Mouse (Mus musculus) hindbrain, embryonic 15.5 days (tissue): ENCODE data around the gene Zc3h12c. TPM values are rescaled to one million over a fixed set of nuclear protein-coding genes. Genes with fewer than 3 reads are reported as not detected.
"Not testable (repeated sequence)": the region's sequence is repeated elsewhere in the genome, so short reads cannot be mapped to it uniquely, and the experiment has no call there.

ENCODE experiments used
- ATAC-seq: fragments of 200-750 bp; cut with Nextera tagmentation; 2 replicates; pipeline ENCODE4 v1.8.0; 2017; ENCODE audit warnings: low read depth, moderate number of reproducible peaks, moderate TSS enrichment; ENCODE audit not compliant: low FRiP score
- H3K27ac ChIP-seq: fragments of 300-500 bp; sonication (generic); replicated peaks from 2 replicates; pipeline ENCODE4 v1.5.1; 2015; ENCODE audit warnings: mild to moderate bottlenecking, inconsistent platforms
- H3K27me3 ChIP-seq: fragments of 300-500 bp; sonication (generic); 2 replicates; pipeline ENCODE4 v1.6.1; 2015; ENCODE audit warnings: control low read depth, inconsistent platforms
- H3K36me3 ChIP-seq: fragments of 300-500 bp; sonication (generic); 2 replicates; pipeline ENCODE4 v1.6.1; 2015; ENCODE audit warnings: control low read depth, inconsistent platforms
- H3K4me1 ChIP-seq: fragments of 300-500 bp; sonication (generic); replicated peaks from 2 replicates; pipeline ENCODE4 v1.6.1; 2015; ENCODE audit warnings: control low read depth, inconsistent platforms
- H3K4me2 ChIP-seq: fragments of 300-500 bp; sonication (generic); 2 replicates; pipeline ENCODE4 v1.6.1; 2015; ENCODE audit warnings: moderate library complexity, mild to moderate bottlenecking, inconsistent platforms
- H3K4me3 ChIP-seq: fragments of 300-500 bp; sonication (generic); 2 replicates; pipeline ENCODE4 v1.5.1; 2015; ENCODE audit warnings: mild to moderate bottlenecking, inconsistent platforms
- H3K9ac ChIP-seq: fragments of 300-500 bp; sonication (generic); 2 replicates; pipeline ENCODE4 v1.6.1; 2015; ENCODE audit warnings: inconsistent platforms
- H3K9me3 ChIP-seq: fragments of 300-500 bp; sonication (generic); 2 replicates; pipeline ENCODE4 v1.6.1; 2016; ENCODE audit warnings: control low read depth, inconsistent platforms
- WGBS: fragments of 180-500 bp; shearing (Covaris S2); methylation state at CpG from one replicate; pipeline ENCODE4 v1.1.7; 2015; 5-methylcytosine and 5-hydroxymethylcytosine counted together
- polyA plus RNA-seq: library from polyadenylated mRNA; unstranded; fragments of >200 nt; fragmentation: Nextera tagmentation; extraction: Ambion mirVana; gene quantifications from 2 replicates; pipeline ENCODE4 v1.2.1, GENCODE M21; 2015

Gene Zc3h12c
- polyA plus RNA-seq, 1 experiment from 2014 or later = 4.5 TPM

DNA sequence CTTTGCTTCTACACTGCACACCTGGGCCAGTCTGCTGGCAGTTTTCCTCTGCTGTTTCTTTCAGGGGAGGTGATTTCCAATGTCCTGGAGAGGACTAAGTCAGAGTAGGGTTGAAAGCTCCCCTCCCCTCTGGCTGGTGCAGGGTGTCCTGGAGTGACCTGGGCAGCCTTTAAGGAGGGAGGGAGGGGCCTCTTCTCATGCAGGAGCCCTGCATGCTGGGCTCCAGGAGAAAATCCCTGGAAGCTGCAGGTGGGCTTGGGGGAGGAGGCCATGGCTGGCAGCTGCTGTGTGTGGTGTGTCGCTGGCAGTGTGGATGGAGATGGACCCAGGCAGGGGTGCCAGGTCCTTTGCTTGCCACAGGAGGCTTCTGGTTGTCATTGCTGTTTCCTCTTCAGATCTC lies 71.0 kb downstream of the Zc3h12c start:
- Histone ChIP-seq H3K27me3 (no peaks in the 10 kb centered on the region), H3K36me3 (no peaks in the 10 kb centered on the region), H3K4me1 (no peaks in the 10 kb centered on the region), H3K4me2 (no peak overlapping the region), H3K9ac (no peak overlapping the region), H3K4me3 (no peak overlapping the region), H3K9me3 (no peaks in the 10 kb centered on the region), H3K27ac (no peak overlapping the region)
- ATAC-seq = no peak
- 23% methylated on average over 1 of the region's 1 CpGs for WGBS

- Histone ChIP-seq H3K27ac (no peak overlapping the region), H3K27me3 (no peaks in the 10 kb centered on the region), H3K36me3 (no peaks in the 10 kb centered on the region), H3K9ac (no peak overlapping the region), H3K9me3 (no peaks in the 10 kb centered on the region), H3K4me3 (no peak overlapping the region), H3K4me2 (no peak overlapping the region), H3K4me1 (no peaks in the 10 kb centered on the region)
- WGBS = 81% methylated on average over 3 of the region's 3 CpGs
- no peak for ATAC-seq
These were observed 72.7 kb downstream of the Zc3h12c start for GRCm38 (mm10) chr9:52095666-52096065.

DNA sequence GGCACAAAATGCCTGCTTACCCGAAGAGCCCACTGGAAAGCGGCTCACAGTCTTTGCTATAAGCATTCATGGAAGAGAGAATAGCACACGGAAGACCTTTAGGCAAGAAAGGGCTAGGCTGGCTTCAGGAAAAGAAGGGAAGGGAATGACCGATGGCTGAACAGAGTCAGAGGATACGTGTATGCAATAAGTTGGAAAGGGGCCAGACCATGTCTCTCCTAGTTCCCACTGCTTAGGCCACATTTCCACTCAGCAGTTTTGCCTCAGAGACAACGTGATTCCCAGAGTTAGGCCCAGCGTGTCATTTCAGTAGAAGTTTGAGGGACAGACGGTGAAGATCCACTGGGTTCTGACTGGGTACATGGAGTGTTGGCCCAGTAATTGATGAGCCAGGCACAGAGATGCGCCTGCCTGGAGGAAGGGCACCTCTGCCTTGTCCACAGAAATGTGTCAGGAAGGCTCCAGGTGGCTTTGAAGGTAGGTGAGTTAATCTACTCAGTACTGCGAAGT lies 73.8 kb downstream of the Zc3h12c start:
- Histone ChIP-seq H3K36me3 (no peaks in the 10 kb centered on the region), H3K4me1 (no peaks in the 10 kb centered on the region), H3K27ac (no peak overlapping the region), H3K9me3 (no peaks in the 10 kb centered on the region), H3K4me2 (no peak overlapping the region), H3K9ac (no peak overlapping the region), H3K27me3 (no peaks in the 10 kb centered on the region), H3K4me3 (no peak overlapping the region)
- 81% methylated on average over 10 of the region's 10 CpGs for WGBS
- ATAC-seq = no peak

DNA sequence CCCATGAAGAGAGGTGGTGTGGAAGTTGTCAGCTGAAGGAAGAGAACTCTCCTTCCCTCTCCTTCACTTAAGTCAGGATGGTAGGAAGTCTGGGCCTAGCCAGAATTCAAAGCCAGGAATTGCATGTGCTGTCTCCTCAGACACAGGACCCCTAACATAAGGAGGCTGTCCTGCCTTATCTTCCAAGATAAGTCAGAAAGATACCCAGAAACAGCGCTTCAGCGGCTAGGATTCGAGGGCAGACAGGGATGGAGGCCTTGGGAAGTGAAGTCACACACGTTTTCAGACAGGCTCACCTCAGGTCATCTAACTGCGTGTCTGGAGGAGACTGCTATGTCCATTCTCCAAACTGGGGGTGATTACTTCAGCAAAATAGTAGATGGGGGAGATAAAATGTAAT lies 74.4 kb downstream of the Zc3h12c start:
- no peak for ATAC-seq
- Histone ChIP-seq H3K36me3 (no peaks in the 10 kb centered on the region), H3K9ac (no peak overlapping the region), H3K4me1 (no peaks in the 10 kb centered on the region), H3K4me2 (no peak overlapping the region), H3K27me3 (no peaks in the 10 kb centered on the region), H3K4me3 (no peak overlapping the region), H3K9me3 (no peaks in the 10 kb centered on the region), H3K27ac (no peak overlapping the region)
- 93% methylated on average over 5 of the region's 5 CpGs for WGBS

GRCm38 (mm10) chr9:52093108-52093507 lies 75.3 kb downstream of the Zc3h12c start:
- Histone ChIP-seq H3K4me3 (no peak overlapping the region), H3K4me2 (no peak overlapping the region), H3K36me3 (0 out of 2 replicates have a peak, but pooled peaks cover 4% of the 10 kb centered on the region), H3K27ac (no peak overlapping the region), H3K9ac (no peak overlapping the region), H3K9me3 (no peaks in the 10 kb centered on the region), H3K27me3 (no peaks in the 10 kb centered on the region), H3K4me1 (no peaks in the 10 kb centered on the region)
- ATAC-seq = no peak
- WGBS = 71% methylated on average over 8 of the region's 8 CpGs

GRCm38 (mm10) chr9:52092311-52092710 lies 76.1 kb downstream of the Zc3h12c start:
- Histone ChIP-seq H3K36me3 (peaks cover 12% of the 10 kb centered on the region), H3K27me3 (no peaks in the 10 kb centered on the region), H3K9ac (no peak overlapping the region), H3K4me2 (no peak overlapping the region), H3K4me3 (no peak overlapping the region), H3K9me3 (no peaks in the 10 kb centered on the region), H3K27ac (no peak overlapping the region), H3K4me1 (no peaks in the 10 kb centered on the region)
- no peak for ATAC-seq
- 86% methylated on average over 5 of the region's 5 CpGs for WGBS

- no peak overlapping the region for H3K27ac ChIP-seq
- no peaks in the 10 kb centered on the region for H3K9me3 ChIP-seq
- H3K36me3 ChIP-seq = peaks cover 18% of the 10 kb centered on the region
- H3K4me1 ChIP-seq = no peaks in the 10 kb centered on the region
- H3K27me3 ChIP-seq = no peaks in the 10 kb centered on the region
- no peak overlapping the region for H3K4me3 ChIP-seq
- no peak for ATAC-seq
- H3K4me2 ChIP-seq = no peak overlapping the region
- H3K9ac ChIP-seq = no peak overlapping the region
- 91% methylated on average over 9 of the region's 9 CpGs for WGBS
These were observed 76.6 kb downstream of the Zc3h12c start for GRCm38 (mm10) chr9:52091752-52092151.

DNA sequence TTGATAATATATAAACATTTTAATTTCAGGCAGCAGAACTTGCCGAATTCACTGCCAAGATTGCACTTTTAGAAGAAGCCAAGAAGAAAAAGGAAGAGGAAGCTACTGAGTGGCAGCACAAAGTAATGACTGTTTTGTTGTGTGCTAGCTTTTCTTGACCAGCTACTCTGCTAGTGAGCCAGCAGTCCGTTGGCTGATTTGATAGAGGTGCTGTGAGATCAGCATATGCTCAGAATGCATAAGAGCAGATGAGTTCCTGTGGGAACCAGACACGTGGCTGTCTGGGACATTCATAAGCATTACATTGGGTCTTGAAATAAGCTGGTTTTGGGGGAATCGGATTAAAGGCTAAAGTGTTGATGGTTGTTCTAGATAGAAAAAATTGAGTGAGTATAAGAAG lies 86.0 kb downstream of the Zc3h12c start:
- Histone ChIP-seq H3K36me3 (peaks cover 39% of the 10 kb centered on the region), H3K4me3 (no peak overlapping the region), H3K9ac (no peak overlapping the region), H3K4me2 (no peak overlapping the region), H3K4me1 (no peaks in the 10 kb centered on the region), H3K27ac (no peak overlapping the region), H3K27me3 (no peaks in the 10 kb centered on the region), H3K9me3 (no peaks in the 10 kb centered on the region)
- ATAC-seq = no peak
- WGBS = 81% methylated on average over 4 of the region's 4 CpGs

GRCm38 (mm10) chr9:52081979-52082378 lies 86.4 kb downstream of the Zc3h12c start:
- ATAC-seq = no peak
- 94% methylated on average over 2 of the region's 2 CpGs for WGBS
- H3K4me2 ChIP-seq = no peak overlapping the region
- H3K4me1 ChIP-seq = no peaks in the 10 kb centered on the region
- no peaks in the 10 kb centered on the region for H3K9me3 ChIP-seq
- no peak overlapping the region for H3K4me3 ChIP-seq
- H3K27ac ChIP-seq = no peak overlapping the region
- no peak overlapping the region for H3K9ac ChIP-seq
- no peaks in the 10 kb centered on the region for H3K27me3 ChIP-seq
- H3K36me3 ChIP-seq = peaks cover 35% of the 10 kb centered on the region

GRCm38 (mm10) chr9:52077692-52078091 lies 90.7 kb downstream of the Zc3h12c start:
- WGBS = 92% methylated on average over 1 of the region's 1 CpGs
- Histone ChIP-seq H3K4me3 (no peak overlapping the region), H3K4me1 (no peaks in the 10 kb centered on the region), H3K4me2 (no peak overlapping the region), H3K27me3 (no peaks in the 10 kb centered on the region), H3K9ac (no peak overlapping the region), H3K36me3 (peaks cover 30% of the 10 kb centered on the region), H3K9me3 (no peaks in the 10 kb centered on the region), H3K27ac (no peak overlapping the region)
- ATAC-seq = no peak

DNA sequence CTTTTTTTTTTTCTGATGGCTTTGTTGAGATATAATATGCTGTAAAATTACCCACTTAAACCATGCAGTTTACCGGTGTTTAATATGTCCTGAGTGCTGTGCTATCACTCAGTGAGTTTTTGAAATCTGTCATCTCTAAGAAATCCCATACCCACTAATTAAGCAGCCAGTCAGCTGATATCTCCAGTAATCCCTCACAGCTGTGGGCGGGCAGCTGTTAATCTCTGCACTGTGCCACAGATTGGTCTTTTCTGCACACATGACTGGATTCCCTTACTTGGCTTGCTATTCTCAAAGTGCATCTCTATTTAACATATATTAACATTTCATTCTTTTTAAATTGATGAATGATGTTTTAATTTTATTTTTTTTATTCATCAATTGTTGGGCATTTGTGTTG lies 92.3 kb downstream of the Zc3h12c start:
- no peak overlapping the region for H3K9ac ChIP-seq
- peaks cover 27% of the 10 kb centered on the region for H3K36me3 ChIP-seq
- H3K27ac ChIP-seq = no peak overlapping the region
- H3K9me3 ChIP-seq = no peaks in the 10 kb centered on the region
- H3K27me3 ChIP-seq = no peaks in the 10 kb centered on the region
- ATAC-seq = no peak
- no peak overlapping the region for H3K4me2 ChIP-seq
- 76% methylated on average over 2 of the region's 2 CpGs for WGBS
- H3K4me3 ChIP-seq = no peak overlapping the region
- H3K4me1 ChIP-seq = no peaks in the 10 kb centered on the region

GRCm38 (mm10) chr9:52072202-52072601 lies 96.2 kb downstream of the Zc3h12c start:
- Histone ChIP-seq H3K36me3 (peaks cover 43% of the 10 kb centered on the region), H3K4me1 (no peaks in the 10 kb centered on the region), H3K4me2 (no peak overlapping the region), H3K9me3 (no peaks in the 10 kb centered on the region), H3K4me3 (no peak overlapping the region), H3K27me3 (no peaks in the 10 kb centered on the region), H3K9ac (no peak overlapping the region), H3K27ac (no peak overlapping the region)
- ATAC-seq = no peak

DNA sequence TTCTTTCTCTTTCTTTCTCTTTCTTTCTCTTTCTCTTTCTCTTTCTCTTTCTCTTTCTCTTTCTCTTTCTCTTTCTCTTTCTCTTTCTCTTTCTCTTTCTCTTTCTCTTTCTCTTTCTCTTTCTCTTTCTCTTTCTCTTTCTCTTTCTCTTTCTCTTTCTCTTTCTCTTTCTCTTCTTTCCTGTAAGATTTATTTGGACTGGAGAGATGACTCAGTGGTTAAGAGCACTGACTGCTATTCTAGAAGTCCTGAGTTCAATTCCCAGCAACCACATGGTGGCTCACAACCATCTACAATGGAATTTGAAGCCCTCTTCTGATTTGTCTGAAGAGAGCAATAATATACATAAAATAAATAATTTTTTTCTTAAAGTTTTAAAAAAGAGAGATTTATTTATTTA lies 97.0 kb downstream of the Zc3h12c start:
- not testable (repeated sequence) for H3K4me1 ChIP-seq, H3K27me3 ChIP-seq, H3K4me3 ChIP-seq, H3K4me2 ChIP-seq, H3K9me3 ChIP-seq, ATAC-seq, H3K27ac ChIP-seq, H3K9ac ChIP-seq
- H3K36me3 ChIP-seq = peaks cover 47% of the 10 kb centered on the region
